Mouse (Mus musculus) neutrophil, adult 5-6 weeks (primary cell): ENCODE measurements around the gene Zc3h6. TPM values are rescaled to one million over a fixed set of nuclear protein-coding genes. Genes with fewer than 3 reads are reported as not detected.
"Not testable (repeated sequence)": the region's sequence is repeated elsewhere in the genome, so short reads cannot be mapped to it uniquely, and the experiment has no call there.

Source experiments
- ATAC-seq: fragments of 151-379, 151-347 bp; 2 replicates; pipeline ENCODE4 v1.8.0; 2017; ENCODE audit warnings: mild to moderate bottlenecking, moderate TSS enrichment; ENCODE audit not compliant: insufficient number of reproducible peaks, poor library complexity, low FRiP score, severe bottlenecking; ENCODE audit errors: extremely low read depth
- total RNA-seq: library from RNA; stranded (forward); fragments of 200-1000 nt; gene quantifications from 2 replicates; pipeline ENCODE4 v1.2.3, GENCODE M21; 2017

Zc3h6 gene
- total RNA-seq, 1 experiment from 2014 or later = 10.5 TPM

DNA sequence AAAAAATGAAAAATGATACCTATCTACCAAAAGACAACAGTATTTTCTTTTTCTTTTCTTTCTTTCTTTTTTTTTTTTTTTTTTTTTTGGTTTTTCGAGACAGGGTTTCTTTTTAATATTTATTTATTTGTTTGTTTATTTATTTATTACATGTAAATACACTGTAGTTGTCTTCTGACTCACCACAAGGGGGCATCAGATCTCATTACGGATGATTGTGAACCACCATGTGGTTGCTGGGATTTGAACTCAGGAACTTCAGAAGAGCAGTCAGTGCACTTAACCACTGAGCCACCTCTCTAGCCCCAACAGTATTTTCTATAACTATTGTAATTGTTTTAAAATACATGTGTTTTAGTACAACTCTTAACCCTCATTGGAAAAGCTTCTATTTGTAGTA, 41.7 kb downstream of the Zc3h6 start:
- not testable (repeated sequence) for ATAC-seq

DNA sequence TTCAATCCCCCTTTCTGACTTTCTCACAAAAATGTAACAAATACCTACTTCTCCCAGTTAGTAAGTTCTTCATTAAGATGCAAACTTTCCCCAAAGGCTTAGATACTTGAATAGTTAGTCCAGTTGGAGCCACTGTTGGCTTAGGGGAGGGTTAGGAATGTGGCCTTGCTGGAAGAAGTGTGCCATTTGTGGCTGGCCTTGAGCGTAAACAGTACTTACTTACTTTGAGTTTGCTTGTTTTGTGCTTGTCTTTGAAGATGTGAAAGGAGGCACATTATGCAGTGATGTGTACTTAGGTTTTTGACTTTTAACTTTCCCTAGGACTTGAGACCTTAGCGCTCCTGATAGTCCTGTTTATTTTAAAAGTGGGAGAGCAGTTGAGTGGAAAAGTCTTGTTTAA, 52.9 kb downstream of the Zc3h6 start:
- ATAC-seq = no peak

DNA sequence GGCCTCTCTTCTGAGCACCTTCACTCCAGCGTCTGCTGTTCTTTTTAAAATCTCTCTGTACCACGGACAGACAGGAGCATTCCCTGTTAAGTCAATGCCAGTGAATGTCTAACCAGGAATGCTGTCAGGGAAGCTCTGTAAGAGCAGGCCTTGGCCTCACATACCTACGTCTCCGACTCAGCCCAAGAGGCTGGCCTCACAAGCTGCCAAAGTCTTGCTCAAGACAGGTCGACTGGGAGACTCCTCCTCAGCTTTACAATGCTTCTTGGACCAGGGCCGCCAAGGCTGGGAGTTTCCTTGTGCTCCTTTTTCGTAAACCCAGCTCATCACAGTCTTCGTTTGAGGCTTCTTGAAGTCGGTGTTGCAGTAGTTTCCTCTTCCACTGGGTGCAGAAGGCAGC, 57.6 kb downstream of the Zc3h6 start:
- ATAC-seq = no peak

DNA sequence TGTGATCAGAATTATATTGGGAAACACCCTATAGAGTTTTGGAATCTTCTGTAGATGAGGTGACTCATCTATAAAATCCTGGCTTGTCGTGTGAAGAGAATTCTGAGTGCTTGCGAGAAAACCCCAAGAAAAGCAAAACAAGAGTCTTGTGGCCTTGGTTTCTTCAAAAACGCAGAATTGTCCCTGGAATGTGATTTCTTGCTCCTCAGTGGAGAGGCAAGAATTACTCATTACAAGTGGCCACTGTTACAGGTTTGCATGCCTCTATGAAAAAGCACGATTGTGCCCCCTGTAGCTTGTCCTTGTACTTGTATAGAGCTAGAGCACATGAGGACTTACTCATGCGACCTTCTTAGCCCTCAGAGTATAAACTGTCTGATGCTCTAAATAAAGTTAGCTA, 68.2 kb downstream of the Zc3h6 start:
- no peak for ATAC-seq

DNA sequence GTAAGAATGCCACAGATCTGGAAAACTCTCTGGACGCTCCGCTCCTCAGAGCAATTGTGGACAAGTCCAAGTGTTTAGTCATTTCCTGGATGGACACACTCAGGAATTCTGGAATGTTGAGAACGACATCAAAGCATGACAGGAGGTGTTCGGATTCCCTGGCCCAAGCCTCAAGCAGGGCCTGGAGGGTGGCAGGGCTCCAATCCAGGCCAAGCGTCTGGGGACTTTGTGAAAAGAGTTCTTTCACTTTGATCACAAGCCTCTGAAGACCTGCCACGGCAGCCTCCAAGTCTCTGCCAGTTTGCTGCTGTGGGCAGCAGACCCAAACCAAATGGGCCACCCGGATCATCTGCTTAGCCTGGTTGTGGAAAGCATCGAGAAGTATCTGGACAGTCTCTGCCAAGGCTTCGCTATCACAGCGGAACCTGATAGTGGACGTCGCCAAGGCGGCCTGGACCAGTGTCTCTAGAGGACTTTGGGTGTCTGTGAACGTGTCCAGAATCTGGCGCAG, 71.3 kb downstream of the Zc3h6 start:
- ATAC-seq = no peak

DNA sequence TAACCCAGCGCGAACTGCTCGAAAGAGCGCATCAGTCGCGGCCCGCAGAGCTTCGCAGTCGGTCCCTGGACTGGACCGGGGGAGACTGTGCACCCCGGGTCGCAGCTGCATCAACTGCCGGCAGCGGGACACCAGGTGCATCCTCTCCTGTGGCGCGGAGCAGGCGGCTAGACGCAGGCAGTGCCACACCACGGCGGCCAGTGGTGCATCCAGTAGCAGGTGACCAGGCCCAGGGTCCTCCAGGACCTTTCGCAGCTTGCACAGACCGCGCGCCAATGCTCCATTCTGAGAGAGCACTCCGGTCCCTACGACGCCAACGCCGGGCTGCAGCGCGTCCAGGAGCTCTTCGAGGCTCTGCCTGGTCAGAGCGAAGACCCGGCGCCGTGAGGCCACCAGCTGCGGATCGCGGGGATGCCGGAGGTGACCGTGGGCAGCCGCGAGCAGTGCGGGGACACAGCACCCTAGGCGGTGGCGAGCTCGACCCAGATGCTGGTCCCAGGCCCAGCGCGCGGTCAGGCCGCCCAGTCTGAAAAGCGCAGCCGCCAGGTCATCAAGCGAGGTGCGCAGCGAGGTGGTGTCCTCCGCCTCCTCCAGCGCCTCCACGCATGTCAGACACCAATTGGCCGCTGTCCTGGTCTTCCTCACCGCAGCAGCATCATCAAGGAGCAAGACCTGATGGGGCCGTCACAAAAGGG, 71.9 kb downstream of the Zc3h6 start:
- ATAC-seq = no peak

DNA sequence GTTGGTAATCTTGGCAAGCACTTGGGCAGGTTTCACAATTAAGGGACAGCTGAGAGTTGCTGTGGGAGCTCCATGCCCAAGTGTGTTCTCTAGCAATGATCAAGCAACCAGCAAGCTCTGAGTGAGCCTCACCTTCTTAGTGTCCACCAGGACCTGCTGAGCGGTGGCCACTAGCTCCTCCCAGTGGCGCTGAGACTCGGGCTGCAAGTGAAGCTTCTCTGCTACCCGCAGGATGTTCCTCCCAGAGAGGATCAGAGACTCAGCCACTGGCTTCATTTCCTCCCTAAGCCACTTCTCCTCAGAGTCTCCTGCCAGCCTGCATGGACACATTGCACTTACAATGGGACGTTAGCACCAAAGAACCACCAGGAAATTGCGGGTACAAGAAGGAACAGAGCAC, 73.4 kb downstream of the Zc3h6 start:
- ATAC-seq = no peak

DNA sequence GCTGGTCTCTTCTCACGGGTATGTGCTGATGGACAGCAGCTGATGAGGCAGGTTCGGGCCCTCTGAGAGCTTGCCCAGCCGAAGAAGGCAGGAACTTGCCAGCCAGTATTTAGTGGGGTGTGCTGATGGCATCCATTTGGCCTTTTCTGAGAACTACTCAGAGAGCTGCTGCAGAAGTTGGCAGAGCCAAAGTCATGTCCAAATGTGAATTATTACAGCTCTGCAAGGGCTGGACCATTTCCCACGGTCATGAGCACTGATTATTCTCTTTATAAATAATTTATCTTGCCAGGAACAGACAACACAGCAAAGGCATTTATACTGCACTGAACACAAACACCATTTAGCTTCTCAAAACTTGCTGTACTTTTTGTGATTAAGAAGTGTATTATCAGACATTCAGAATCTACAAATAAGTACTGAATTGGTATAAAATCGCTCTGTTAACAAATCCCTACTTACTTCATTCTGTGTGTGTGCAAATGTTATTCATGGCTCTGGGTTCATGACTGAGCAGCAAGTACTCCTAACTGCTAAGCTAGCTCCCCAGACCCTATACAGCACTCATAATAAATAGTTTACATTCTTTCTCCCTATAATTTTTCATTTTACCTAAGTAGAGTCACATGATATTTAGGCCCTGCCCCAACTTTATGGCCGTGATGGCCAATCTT, 79.1 kb downstream of the Zc3h6 start:
- no peak for ATAC-seq

DNA sequence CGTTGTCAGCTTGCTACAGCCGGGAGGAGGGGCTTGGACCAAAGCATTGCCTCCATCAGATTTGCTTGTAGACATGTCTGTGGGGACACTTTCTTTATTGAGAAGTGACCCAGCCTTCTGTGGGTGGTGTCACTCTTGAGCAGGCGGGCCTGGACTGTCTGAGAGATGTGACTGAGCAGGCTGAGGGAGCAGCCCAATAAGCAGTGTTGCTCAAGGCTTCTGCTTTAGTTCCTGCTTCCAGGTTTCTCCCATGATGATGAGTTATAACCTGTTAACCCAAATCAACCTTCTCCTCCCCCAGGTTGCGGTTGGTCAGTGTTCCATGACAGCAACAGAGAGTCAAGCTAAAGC, 79.6 kb downstream of the Zc3h6 start:
- ATAC-seq = no peak

DNA sequence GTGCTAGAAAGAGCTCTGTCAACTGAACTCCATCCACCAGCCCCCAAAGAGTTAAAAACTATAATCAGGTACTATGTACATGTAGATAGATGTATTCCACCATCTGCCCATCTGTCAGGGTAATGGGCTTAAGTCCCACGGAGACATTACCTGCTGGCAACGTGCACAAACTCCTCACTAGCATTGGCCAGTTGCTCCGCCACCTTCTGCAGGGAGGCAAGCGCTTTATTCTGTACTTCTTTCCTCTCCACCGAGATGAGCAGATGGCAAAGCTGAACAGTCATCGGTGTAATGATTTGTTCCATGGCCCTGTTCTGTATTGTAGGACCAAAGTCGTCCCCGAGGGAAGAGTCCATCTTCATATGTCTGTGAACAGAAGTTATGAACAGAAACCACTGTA, 80.6 kb downstream of the Zc3h6 start, which contains the start of gene Vinac1:
Gene Vinac1, minus strand, starts transcription at position 362 of the 400 bp plus-strand sequence.
- no peak for ATAC-seq

DNA sequence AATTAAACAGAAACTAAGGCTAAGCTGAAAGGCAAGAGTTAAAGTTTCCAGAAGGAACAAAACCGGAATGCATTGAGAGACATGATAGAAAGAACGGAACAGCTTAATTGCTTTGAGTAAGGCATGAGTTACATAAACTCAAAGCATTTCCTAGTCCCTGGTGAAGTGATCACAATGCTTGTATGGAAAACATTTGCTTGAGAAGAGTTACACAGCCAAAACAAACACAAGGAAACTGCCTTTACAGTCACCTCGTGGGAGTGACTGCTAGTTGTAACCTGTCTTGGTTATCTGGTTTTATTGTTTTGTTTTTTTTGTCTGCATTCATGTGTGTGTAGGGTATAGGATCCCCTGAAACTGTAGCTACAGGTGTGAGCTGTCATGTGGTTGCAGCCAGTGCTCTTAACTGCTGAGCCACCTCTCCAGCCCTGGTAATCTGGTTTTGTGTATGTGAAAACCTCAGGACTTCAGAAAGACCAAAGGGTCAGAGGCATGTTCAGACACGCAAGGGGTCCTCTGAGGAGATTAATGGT, 85.3 kb downstream of the Zc3h6 start:
- no peak for ATAC-seq

DNA sequence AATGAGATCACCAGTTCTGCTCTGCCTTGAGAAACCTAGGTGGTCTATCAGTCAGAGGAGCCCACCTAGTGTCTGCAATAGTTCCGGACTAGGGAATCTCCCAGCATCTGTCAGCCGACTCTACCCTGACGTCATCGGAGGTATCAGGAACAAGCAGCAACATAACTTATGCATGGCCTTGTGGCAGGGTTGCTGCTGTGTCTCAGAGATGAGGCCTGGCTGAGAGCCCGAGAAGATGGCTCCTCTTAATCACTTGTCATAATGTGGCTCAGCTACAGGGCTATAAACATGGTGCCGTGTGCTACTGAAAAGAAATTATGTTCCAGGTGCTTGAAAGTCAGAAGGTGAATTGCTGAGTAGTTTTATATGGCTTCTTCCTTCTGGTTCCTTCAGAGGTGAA, 88.5 kb downstream of the Zc3h6 start:
- ATAC-seq = no peak

DNA sequence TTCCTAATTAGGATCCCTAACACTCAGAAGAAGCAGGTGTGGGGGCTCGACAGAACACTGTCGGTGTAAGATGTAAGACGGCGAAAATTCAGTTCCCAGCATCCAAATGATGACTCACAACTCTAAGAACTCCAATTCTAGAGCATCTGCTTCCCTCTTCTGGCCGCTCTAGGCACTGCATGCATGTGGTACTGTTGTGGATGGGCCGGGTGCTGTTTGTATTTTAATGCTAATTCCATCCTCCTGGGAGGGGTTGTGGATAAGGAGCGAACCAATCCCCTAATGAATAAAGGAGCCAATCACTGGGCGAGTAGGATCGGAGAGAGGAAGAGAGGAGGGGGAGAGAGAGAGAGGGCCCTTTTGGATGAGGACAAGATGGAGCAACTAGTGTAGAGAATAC, 89.4 kb downstream of the Zc3h6 start:
- ATAC-seq = no peak

DNA sequence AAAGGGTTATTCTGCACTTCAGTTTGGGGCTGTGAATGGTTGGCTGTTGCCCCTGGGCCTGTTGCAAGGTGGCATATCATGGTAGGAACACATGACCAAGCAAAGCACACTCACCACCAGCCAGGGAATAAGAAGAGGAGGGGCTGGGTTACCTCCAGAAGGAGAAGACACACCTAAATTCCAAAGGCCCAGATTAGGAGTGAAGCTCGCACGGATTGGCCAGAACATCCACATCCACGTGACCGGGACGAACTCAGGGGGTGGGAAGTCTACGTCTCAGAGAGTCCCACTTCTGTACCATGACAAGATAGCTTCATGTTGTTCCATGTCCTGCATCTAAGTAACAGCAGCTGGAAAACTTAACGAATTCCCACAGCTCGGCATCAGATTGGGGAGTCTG, 90.1 kb downstream of the Zc3h6 start:
- no peak for ATAC-seq

DNA sequence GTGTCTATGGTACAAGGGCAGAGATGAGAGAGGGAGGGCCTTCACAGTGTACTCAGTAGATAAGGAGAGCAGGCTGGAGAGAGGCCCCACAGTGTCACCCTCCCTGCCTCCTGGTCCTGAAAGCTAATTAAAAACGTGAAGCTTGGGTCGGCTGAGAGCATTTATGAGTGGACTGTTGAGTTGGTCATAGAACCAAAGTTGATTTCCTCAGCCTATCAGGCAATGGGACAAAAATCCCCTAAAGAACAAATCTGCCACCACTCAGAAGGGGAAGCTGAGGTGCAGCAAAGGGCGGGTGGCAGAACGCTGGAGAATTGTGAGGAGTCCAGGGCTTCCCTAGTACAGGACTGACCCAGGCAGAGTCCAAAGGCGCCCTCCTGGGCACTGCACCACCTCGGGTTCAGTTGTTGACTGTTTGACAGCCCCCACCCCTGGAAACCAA, 90.7 kb downstream of the Zc3h6 start:
- no peak for ATAC-seq

DNA sequence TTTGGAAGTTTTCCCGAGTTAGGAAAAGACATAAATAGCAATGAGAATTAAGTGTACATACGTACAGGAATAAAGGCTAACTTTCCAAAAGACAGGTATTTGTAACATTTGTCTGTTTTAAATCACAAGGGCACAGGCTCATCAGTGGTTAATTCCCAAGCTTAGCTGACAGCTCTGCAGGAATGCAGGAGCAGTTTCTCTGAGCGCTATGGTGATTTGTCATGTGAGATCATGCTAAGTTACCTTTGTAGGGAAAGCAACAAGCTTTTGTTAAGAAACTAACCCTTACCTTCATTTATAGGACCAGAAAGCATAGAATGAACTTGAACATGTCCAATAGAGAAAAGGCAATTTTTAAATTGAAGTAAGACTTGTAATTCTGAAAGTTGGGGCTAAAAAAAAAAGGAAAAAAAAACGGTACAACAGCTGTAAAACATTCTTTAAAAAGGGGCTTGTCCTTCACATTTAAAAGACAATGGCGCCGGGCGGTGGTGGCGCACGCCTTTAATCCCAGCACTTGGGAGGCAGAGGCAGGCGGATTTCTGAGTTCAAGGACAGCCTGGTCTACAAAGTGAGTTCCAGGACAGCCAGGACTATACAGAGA, 94.4 kb downstream of the Zc3h6 start:
- ATAC-seq = no peak

DNA sequence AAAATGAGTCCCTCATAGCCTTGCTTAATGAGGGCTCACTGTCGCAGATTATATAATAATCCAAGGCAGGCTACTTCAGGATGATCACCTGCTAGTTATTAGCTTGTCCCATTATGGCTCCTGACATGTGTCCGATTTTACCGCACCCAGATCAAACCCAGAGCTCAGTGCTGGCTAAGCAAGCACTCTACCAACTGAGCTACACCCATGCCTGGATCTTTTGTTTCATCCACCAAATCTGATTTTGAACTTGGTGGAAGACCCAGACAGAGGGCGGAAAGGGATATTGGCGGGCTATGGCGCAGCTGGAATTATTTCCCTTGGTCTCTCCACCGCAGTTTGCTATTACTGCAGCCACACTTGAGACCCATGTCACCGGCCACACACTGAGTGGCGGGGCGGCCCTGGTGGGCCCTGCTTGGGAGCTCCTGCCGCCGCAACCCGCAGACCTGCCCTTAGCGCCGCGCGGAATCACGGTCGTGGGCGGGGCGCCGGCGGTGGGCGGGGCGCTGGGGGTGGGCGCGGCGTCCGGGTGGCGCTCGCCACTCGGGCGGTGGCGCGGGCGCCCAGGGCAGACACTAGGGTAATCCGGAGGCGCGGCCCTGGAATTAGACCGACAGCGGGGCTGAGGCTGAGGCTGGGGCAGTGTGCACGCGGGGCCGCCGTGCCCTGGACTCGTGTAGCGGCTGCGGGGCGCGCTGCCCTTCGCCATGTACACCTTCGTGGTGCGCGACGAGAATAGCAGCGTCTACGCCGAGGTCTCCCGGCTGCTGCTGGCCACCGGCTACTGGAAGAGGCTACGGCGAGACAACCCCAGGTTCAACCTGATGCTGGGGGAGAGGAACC, 98.5 kb downstream of the Zc3h6 start, which contains the start of gene Ttl:
Gene Ttl, plus strand, starts transcription at position 506 of the 846 bp plus-strand sequence.
- ATAC-seq = peak; percentile 59

DNA sequence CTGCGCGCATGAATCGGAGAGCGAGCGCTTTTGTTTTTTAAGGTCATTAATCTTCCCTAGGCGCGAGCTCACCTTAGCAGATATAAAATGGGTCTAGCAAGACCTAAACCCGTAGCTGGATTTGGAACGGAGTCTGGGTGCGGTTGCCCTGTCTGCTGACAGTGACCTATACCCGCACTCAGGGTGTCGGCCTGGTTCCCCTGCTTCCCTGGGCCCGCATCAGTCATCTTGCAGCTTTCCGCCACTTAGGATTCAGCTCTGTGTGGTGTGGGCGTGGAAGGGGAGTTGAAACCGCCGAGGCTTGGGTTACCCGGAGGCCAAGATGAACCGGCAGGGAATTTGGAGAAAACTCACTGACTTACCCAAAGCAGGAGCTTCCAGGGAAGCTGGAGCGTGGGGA, 99.1 kb downstream of the Zc3h6 start:
- ATAC-seq = peak; percentile 21; the same call in 1 of the 2 replicates
